Mouse (Mus musculus) olfactory bulb, adult 2 months (tissue): Measurements from ENCODE around the gene Bend4.

Source experiments
- CTCF ChIP-seq: fragments of 200-500 bp; IDR thresholded peaks from 2 replicates; pipeline ENCODE4 v1.5.1; 2012; ENCODE audit warnings: low read depth, mild to moderate bottlenecking, low read length, moderate library complexity; ENCODE audit not compliant: insufficient read depth
- POLR2A ChIP-seq: fragments of 200-500 bp; IDR thresholded peaks from 2 replicates; pipeline ENCODE4 v1.6.1; 2012; ENCODE audit warnings: mild to moderate bottlenecking, low read depth, low read length, moderate library complexity; ENCODE audit not compliant: insufficient read depth

DNA sequence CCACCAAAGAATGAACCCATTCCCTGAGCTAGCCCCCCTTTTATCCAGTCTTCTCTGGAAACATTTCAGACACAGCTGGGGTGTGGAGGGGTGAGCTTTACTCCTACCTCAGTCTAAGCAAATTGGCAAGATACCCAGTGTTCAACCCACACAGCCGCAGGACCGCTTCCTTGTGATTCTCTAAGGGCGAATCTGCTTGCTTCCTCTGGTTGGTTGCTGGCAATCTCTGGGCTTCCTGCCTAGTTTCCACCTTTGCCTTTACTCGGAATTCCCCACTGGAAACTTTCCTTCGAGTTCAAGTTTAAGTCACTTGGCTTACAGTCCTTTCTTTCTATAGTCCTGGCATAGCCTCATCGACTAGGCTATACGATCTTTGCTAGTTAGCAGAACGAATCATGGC is 12.5 kb upstream of the Bend4 start:
- no peak for TF ChIP-seq CTCF
- no peak for TF ChIP-seq POLR2A
